Mouse (Mus musculus) embryonic fibroblast, embryonic 13.5 days (primary cell): ENCODE measurements at regions not wholly inside any gene's neighbourhood (a gene's known extent, or its start where the extent isn't known, plus 50 kb on each side); places are given as distances from the start of the nearest gene placed in this dataset.

Source experiments
- H3K27ac ChIP-seq: 2 replicates; pipeline ENCODE4 v1.5.1; 2012; ENCODE audit warnings: low read length, control low read depth, inconsistent platforms; ENCODE audit not compliant: insufficient read depth
- H3K4me1 ChIP-seq: 2 replicates; pipeline ENCODE4 v1.6.1; 2011; ENCODE audit warnings: low read length; ENCODE audit not compliant: control insufficient read depth, insufficient read depth
- H3K4me3 ChIP-seq: 2 replicates; pipeline ENCODE4 v1.5.1; 2011; ENCODE audit warnings: mild to moderate bottlenecking, control low read depth, low read length; ENCODE audit not compliant: insufficient read depth
- CTCF ChIP-seq: IDR thresholded peaks from 2 replicates; pipeline ENCODE4 v1.5.1; 2011; ENCODE audit warnings: mild to moderate bottlenecking, control low read depth, low read length, moderate library complexity, borderline replicate concordance; ENCODE audit not compliant: insufficient read depth
- POLR2A ChIP-seq: IDR thresholded peaks from 2 replicates; pipeline ENCODE4 v1.6.1; 2011; ENCODE audit warnings: low read depth, mild to moderate bottlenecking, control low read depth, low read length, moderate library complexity

GRCm38 (mm10) chr12:94862720-94863119 lies 829.3 kb upstream of the Flrt2 start:
- TF ChIP-seq CTCF (no peak), POLR2A (no peak)
- H3K4me1 ChIP-seq, result no peaks in the 10 kb centered on the region
- no peak overlapping the region for H3K4me3 ChIP-seq
- H3K27ac ChIP-seq, result no peak overlapping the region

- no peak for TF ChIP-seq POLR2A
- TF ChIP-seq CTCF, result no peak
- Histone ChIP-seq H3K27ac (no peak overlapping the region), H3K4me3 (no peak overlapping the region), H3K4me1 (no peaks in the 10 kb centered on the region)
Measured at GRCm38 (mm10) chr12:94910816-94911215, 781.2 kb upstream of the Flrt2 start.

GRCm38 (mm10) chr12:94943067-94943466 lies 749.0 kb upstream of the Flrt2 start:
- no peak overlapping the region for H3K27ac ChIP-seq
- no peak overlapping the region for H3K4me3 ChIP-seq
- TF ChIP-seq POLR2A (no peak), CTCF (no peak)
- H3K4me1 ChIP-seq, result no peaks in the 10 kb centered on the region
